ENCODE assay signal across 16 mouse cellular contexts in the genomic region with DNA sequence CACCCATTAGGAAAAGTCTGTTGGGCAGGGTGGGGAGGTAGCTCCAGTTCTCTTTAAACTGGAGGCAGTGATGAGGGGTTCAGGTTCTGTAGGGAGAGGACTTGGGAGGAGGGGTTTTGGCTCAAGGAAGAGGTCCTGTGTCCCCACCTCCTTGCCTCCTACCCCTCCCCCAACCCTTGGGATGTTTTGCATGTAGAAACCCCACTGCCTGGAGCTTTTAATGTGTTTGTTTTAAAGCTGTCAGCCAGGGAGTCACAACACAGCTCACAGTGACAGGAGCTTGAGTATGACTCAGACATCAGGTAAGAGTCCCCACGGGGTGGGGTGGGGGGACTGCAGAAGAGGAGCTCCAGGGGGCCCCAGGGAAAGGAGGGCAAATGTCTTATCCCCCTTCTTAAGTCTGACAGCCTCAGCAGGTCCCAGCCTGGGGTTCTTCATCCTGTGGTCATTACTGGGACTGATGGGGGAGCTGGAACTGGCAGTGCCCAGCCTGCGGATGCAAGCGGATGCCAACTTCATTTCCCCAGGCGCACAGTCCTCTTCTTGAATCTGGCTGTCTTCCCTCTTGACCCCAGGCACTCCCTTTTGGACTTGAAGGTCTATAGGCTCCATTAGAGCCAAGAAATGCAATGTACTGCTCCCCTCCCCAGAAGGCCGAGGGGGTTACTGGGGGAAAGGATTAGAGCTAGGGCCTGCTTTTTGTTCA. TPM values are rescaled to one million over a fixed set of nuclear protein-coding genes. Genes with fewer than 3 reads are reported as not detected.
A peak's percentile ranks its signal among the peaks of the same experiment; 100 is the strongest.
DNase-seq lines count a peak whose midpoint lies in the region; ATAC-seq and TF ChIP-seq lines count a peak whose summit lies in the region.
"Had no signal": no experiment of that assay in that cellular context is flagged by ENCODE, and none has a peak within 500 bp of the region (broad histone marks: within the 10 kb centered on the region; RNA-seq: fewer than 3 reads in every experiment).

No protein-coding gene starts in this region.

- H3K4me1 ChIP-seq in kidney, embryonic 14.5 days (ENCODE audit: control insufficient read depth, insufficient read depth, low read length): peaks cover 61% of the 10 kb centered on the region
- peaks cover 38% of the 10 kb centered on the region for H3K4me1 ChIP-seq in stomach, embryonic 16.5 days (ENCODE audit: control insufficient read depth, insufficient read depth, low read length)
- no peaks in the 10 kb centered on the region; the same call in 1 of the 2 replicates for H3K4me1 ChIP-seq in stomach, postnatal 0 days (replicated peaks; ENCODE audit: control insufficient read depth, insufficient read depth)
- H3K4me1 ChIP-seq in kidney, postnatal 0 days (replicated peaks; ENCODE audit: insufficient read depth, low read length): peaks cover 44% of the 10 kb centered on the region
- H3K4me1 ChIP-seq in midbrain, embryonic 15.5 days: peaks cover 53% of the 10 kb centered on the region

- 56% methylated on average over 5 of the region's 5 CpGs for WGBS in kidney, embryonic 14.5 days
- WGBS in stomach, embryonic 16.5 days: 58% methylated on average over 5 of the region's 5 CpGs
- 61% methylated on average over 5 of the region's 5 CpGs for WGBS in stomach, postnatal 0 days
- 37% methylated on average over 5 of the region's 5 CpGs for WGBS in kidney, postnatal 0 days
- 49% methylated on average over 5 of the region's 5 CpGs for WGBS in midbrain, embryonic 15.5 days

- H3K9me3 ChIP-seq in kidney, embryonic 14.5 days (ENCODE audit: control insufficient read depth, low read length): no peaks in the 10 kb centered on the region
- H3K9me3 ChIP-seq in stomach, embryonic 16.5 days (replicated peaks; ENCODE audit: control insufficient read depth, low read length): no peaks in the 10 kb centered on the region
- H3K9me3 ChIP-seq in stomach, postnatal 0 days (ENCODE audit: control insufficient read depth, low read length): no peaks in the 10 kb centered on the region
- no peaks in the 10 kb centered on the region for H3K9me3 ChIP-seq in kidney, postnatal 0 days (replicated peaks; ENCODE audit: low read length)
- no peaks in the 10 kb centered on the region for H3K9me3 ChIP-seq in midbrain, embryonic 15.5 days
- H3K9me3 ChIP-seq: embryonic facial prominence, embryonic 15.5 days; limb, embryonic 13.5 days had no signal

- no peak overlapping the region for H3K4me2 ChIP-seq in kidney, embryonic 14.5 days (replicated peaks; ENCODE audit: low read depth, low read length)
- H3K4me2 ChIP-seq in stomach, embryonic 16.5 days (ENCODE audit: low read depth, low read length): no peak overlapping the region
- H3K4me2 ChIP-seq in stomach, postnatal 0 days (replicated peaks; ENCODE audit: low read depth): no peak overlapping the region
- no peak overlapping the region for H3K4me2 ChIP-seq in kidney, postnatal 0 days (ENCODE audit: low read length)
- H3K4me2 ChIP-seq in midbrain, embryonic 15.5 days: peak overlapping the region; percentile 10; the same call in 1 of the 2 replicates
- H3K4me2 ChIP-seq: embryonic facial prominence, embryonic 15.5 days; heart, embryonic 11.5 days; limb, embryonic 13.5 days had no signal

- DNase-seq in kidney, adult 18-20 months: peak; percentile 42
- no peak for DNase-seq in stomach, postnatal 0 days (ENCODE audit: low spot score)
- peak; percentile 28 for DNase-seq in kidney, postnatal 0 days (ENCODE audit: low spot score)
- no peak for DNase-seq in layer of hippocampus, adult 8-10 months (ENCODE audit: low spot score in 2 of 2)
- no peak for DNase-seq in thymus, adult 18-20 months
- DNase-seq: adrenal gland, adult 2 months; forebrain, postnatal 0 days; gastrocnemius, postnatal 14 days; lung, postnatal 4 days had no signal

- no peak for TF ChIP-seq EP300 in stomach, postnatal 0 days (optimal IDR thresholded peaks at IDR 0.05)

- H3K9ac ChIP-seq in kidney, embryonic 14.5 days (ENCODE audit: low read depth, low read length): no peak overlapping the region
- no peak overlapping the region for H3K9ac ChIP-seq in stomach, embryonic 16.5 days (ENCODE audit: low read length)
- no peak overlapping the region for H3K9ac ChIP-seq in stomach, postnatal 0 days (ENCODE audit: low read length)
- H3K9ac ChIP-seq in kidney, postnatal 0 days (ENCODE audit: low read depth, low read length): no peak overlapping the region
- H3K9ac ChIP-seq in midbrain, embryonic 15.5 days: no peak overlapping the region
- H3K9ac ChIP-seq: embryonic facial prominence, embryonic 15.5 days; forebrain, postnatal 0 days; limb, embryonic 13.5 days had no signal

- no peaks in the 10 kb centered on the region for H3K36me3 ChIP-seq in kidney, embryonic 14.5 days (ENCODE audit: control insufficient read depth, insufficient read depth, low read length)
- no peaks in the 10 kb centered on the region for H3K36me3 ChIP-seq in stomach, embryonic 16.5 days (ENCODE audit: control insufficient read depth, insufficient read depth, low read length)
- no peaks in the 10 kb centered on the region for H3K36me3 ChIP-seq in stomach, postnatal 0 days (ENCODE audit: control insufficient read depth, insufficient read depth, low read length)
- no peaks in the 10 kb centered on the region for H3K36me3 ChIP-seq in kidney, postnatal 0 days (ENCODE audit: insufficient read depth, low read length)
- no peaks in the 10 kb centered on the region for H3K36me3 ChIP-seq in midbrain, embryonic 15.5 days (replicated peaks)
- H3K36me3 ChIP-seq: embryonic facial prominence, embryonic 15.5 days; limb, embryonic 13.5 days had no signal

- no peak overlapping the region for H3K27ac ChIP-seq in kidney, embryonic 14.5 days (ENCODE audit: low read depth, low read length)
- H3K27ac ChIP-seq in stomach, embryonic 16.5 days (ENCODE audit: low read length): 0 out of 2 replicates have a peak overlapping the region, but pooled peaks have one; percentile 17
- H3K27ac ChIP-seq in stomach, postnatal 0 days (replicated peaks): no peak overlapping the region
- H3K27ac ChIP-seq in kidney, postnatal 0 days: peak overlapping the region; percentile 20; the same call in 1 of the 2 replicates
- no peak overlapping the region for H3K27ac ChIP-seq in midbrain, embryonic 15.5 days
- H3K27ac ChIP-seq: embryonic facial prominence, embryonic 15.5 days; limb, embryonic 13.5 days had no signal

- no peak for ATAC-seq in kidney, embryonic 14.5 days (ENCODE audit: low FRiP score, low TSS enrichment)
- ATAC-seq in stomach, embryonic 16.5 days (ENCODE audit: insufficient read depth, low FRiP score): no peak
- ATAC-seq in stomach, postnatal 0 days (ENCODE audit: low FRiP score, low TSS enrichment): no peak
- ATAC-seq in kidney, postnatal 0 days (replicated peaks; ENCODE audit: low FRiP score, low read depth): no peak
- no peak for ATAC-seq in midbrain, embryonic 15.5 days (replicated peaks)
- ATAC-seq: forebrain, postnatal 0 days had no signal

- H3K4me3 ChIP-seq in kidney, embryonic 14.5 days (ENCODE audit: low read length): no peak overlapping the region
- H3K4me3 ChIP-seq in stomach, embryonic 16.5 days (replicated peaks; ENCODE audit: low read length): no peak overlapping the region
- H3K4me3 ChIP-seq in stomach, postnatal 0 days (ENCODE audit: low read depth, low read length): no peak overlapping the region
- no peak overlapping the region for H3K4me3 ChIP-seq in kidney, postnatal 0 days (replicated peaks; ENCODE audit: low read depth, low read length)
- no peak overlapping the region for H3K4me3 ChIP-seq in midbrain, embryonic 15.5 days
- H3K4me3 ChIP-seq: embryonic facial prominence, embryonic 15.5 days; limb, embryonic 13.5 days had no signal

- no peak for TF ChIP-seq CTCF in stomach, postnatal 0 days (IDR thresholded peaks at IDR 0.05; ENCODE audit: low read depth)
- TF ChIP-seq CTCF in kidney, postnatal 0 days (IDR thresholded peaks at IDR 0.05; ENCODE audit: low read depth): no peak

- H3K27me3 ChIP-seq in kidney, embryonic 14.5 days (ENCODE audit: control insufficient read depth, insufficient read depth, low read length): no peaks in the 10 kb centered on the region
- no peaks in the 10 kb centered on the region for H3K27me3 ChIP-seq in stomach, embryonic 16.5 days (ENCODE audit: control insufficient read depth, insufficient read depth, low read length)
- no peaks in the 10 kb centered on the region for H3K27me3 ChIP-seq in stomach, postnatal 0 days (ENCODE audit: control insufficient read depth, insufficient read depth, low read length)
- H3K27me3 ChIP-seq in kidney, postnatal 0 days (ENCODE audit: insufficient read depth, low read length): no peaks in the 10 kb centered on the region
- no peaks in the 10 kb centered on the region for H3K27me3 ChIP-seq in midbrain, embryonic 15.5 days (replicated peaks)

RNA-seq across cellular contexts. Expression of gene Camk2n1, which starts 4.8 kb away (rescaled TPM):
- polyA plus RNA-seq in kidney, embryonic 14.5 days (2014; fragmentation: Nextera tagmentation; extraction: Ambion mirVana): 7.4 and 10.1 TPM in 2 replicates
- polyA plus RNA-seq in stomach, embryonic 16.5 days (2015; fragmentation: Nextera tagmentation; extraction: Ambion mirVana): 2.8 and 3.2 TPM in 2 replicates
- polyA plus RNA-seq in stomach, postnatal 0 days (2015; fragmentation: Nextera tagmentation; extraction: Ambion mirVana): 4.5 and 4.8 TPM in 2 replicates
- polyA plus RNA-seq in kidney, postnatal 0 days (2015; fragmentation: Nextera tagmentation; extraction: Ambion mirVana): 13.8 and 14.5 TPM in 2 replicates
- 14.8 and 15.7 TPM in 2 replicates for polyA plus RNA-seq in midbrain, embryonic 15.5 days (2015; fragmentation: Nextera tagmentation; extraction: Ambion mirVana)
- 100 to 1,000 TPM; 317 to 356 (median 337) TPM for total RNA-seq in layer of hippocampus, adult 8-10 months (2022)
- total RNA-seq: common myeloid progenitor, adult 5-6 weeks had no signal

RNA-seq across cellular contexts. Expression of gene Mul1, which starts 24.4 kb away (rescaled TPM):
- 16.7 and 16.9 TPM in 2 replicates for polyA plus RNA-seq in kidney, embryonic 14.5 days (2014; fragmentation: Nextera tagmentation; extraction: Ambion mirVana)
- 18.6 and 22.2 TPM in 2 replicates for polyA plus RNA-seq in stomach, embryonic 16.5 days (2015; fragmentation: Nextera tagmentation; extraction: Ambion mirVana)
- polyA plus RNA-seq in stomach, postnatal 0 days (2015; fragmentation: Nextera tagmentation; extraction: Ambion mirVana): 17.1 and 18.7 TPM in 2 replicates
- polyA plus RNA-seq in kidney, postnatal 0 days (2015; fragmentation: Nextera tagmentation; extraction: Ambion mirVana): 23.6 and 25.3 TPM in 2 replicates
- 18.5 and 21.5 TPM in 2 replicates for polyA plus RNA-seq in midbrain, embryonic 15.5 days (2015; fragmentation: Nextera tagmentation; extraction: Ambion mirVana)
- 10 to 100 TPM; 51.3 to 62.9 (median 55.8) TPM for total RNA-seq in layer of hippocampus, adult 8-10 months (2022)

Comparison
In these comparisons a context has a peak if more than half of its experiments do, and no peak if none do; other contexts are left out.
1. H3K27ac ChIP-seq: peak in stomach, embryonic 16.5 days (single experiment) and kidney, postnatal 0 days (single experiment); none in kidney, embryonic 14.5 days (single experiment), stomach, postnatal 0 days (single experiment) and midbrain, embryonic 15.5 days (single experiment).
2. DNase-seq: peak in kidney, adult 18-20 months (single experiment) and kidney, postnatal 0 days (single experiment); none in stomach, postnatal 0 days (single experiment), layer of hippocampus, adult 8-10 months (0 of 2) and thymus, adult 18-20 months (0 of 2).